Mouse (Mus musculus) kidney, adult 18-20 months (tissue): ENCODE results near the gene Atp8b2.

Source experiments
- DNase-seq: peaks from one replicate; pipeline ENCODE4 v3.0.0; 2021

The Atp8b2 gene

GRCm38 (mm10) chr3:89898011-89898410 lies 65.3 kb downstream of the Atp8b2 start:
- DNase-seq: no peak

GRCm38 (mm10) chr3:89897204-89897796 lies 66.0 kb downstream of the Atp8b2 start:
- no peak for DNase-seq

- DNase-seq: no peak
Observed at GRCm38 (mm10) chr3:89896571-89896970, 66.7 kb downstream of the Atp8b2 start.

GRCm38 (mm10) chr3:89892517-89893106 lies 70.7 kb downstream of the Atp8b2 start:
- no peak for DNase-seq

GRCm38 (mm10) chr3:89891696-89892095 lies 71.6 kb downstream of the Atp8b2 start:
- no peak for DNase-seq

- no peak for DNase-seq
Observed at GRCm38 (mm10) chr3:89889841-89890430, 73.4 kb downstream of the Atp8b2 start.
